Mouse (Mus musculus) T-helper 1 cell (primary cell): ENCODE results near the gene Gm11444.

Experiments used
- in situ Hi-C: fragments of 300-600 bp; cut with MboI, MseI; formaldehyde crosslinking; loops from one replicate; pipeline ENCODE4 v1.15.1; 2025; ENCODE audit warnings: high pct_unique_total_duplicates

Gm11444 gene

DNA sequence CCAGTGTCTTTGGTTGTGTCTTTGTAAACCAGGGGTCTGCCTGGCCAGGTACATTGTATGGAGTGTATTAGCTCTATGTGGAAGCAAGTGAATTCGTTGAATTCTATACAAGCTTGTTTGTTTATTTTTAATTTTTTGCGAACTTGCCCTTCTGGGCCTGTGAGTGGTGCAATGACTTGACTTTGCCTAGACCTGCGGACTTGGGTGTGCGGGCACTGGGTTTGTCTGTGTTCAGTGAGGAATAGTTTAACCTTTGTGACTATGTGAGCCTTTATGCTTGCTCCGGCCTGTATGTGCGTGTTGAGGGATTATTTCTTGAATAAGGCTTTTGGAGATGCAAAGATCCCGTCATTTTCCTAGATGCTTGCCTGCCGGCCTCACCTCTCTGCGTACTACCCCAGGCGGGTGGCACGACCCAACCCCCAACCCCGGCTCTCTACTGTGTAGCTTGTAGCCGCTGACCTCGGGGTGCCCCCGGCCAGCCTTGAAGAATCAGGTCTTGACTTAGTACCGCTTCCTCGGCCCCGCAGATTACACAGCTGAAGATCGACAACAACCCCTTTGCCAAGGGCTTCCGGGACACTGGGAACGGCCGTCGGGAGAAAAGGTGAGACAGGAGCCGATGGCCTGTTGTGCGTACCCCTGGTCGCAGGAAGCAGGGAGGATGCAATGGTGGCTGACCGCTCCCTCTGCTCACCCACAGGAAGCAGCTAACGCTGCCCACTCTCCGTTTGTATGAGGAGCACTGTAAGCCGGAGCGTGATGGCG is 13.4 kb downstream of the Gm11444 start:
- in situ Hi-C loops: no loop called here

DNA sequence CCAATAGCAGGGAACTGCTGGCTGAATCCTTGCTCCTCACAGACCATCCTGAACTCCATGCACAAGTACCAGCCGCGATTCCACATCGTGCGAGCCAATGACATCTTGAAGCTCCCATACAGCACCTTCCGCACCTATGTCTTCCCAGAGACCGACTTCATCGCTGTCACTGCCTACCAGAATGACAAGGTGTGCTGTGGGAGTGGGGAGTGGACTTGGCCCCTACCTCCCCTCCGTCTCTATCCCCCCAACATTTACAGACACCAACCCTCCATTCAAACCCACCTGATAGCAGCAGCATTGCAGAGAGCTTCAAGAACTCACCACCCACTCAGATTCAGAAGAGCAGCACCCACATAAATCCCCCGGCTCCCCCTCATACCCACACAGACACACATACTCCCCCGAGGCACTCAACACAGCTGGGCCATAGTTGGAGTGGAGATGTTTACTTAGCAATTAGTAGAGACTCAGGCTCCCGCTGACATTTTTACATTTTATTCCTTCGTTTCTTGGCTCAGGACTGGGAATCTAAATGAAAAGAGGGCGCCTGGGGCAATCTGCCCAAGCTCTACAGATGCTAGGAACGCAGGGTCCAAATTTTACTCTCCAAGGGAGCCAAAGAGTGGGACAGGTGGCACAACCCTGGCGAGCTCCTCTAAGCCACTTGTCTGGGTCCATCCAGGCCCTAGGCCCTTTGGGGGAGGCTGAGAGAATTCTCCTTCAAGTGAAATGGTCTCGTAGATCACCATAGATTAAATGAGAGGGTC is 14.2 kb downstream of the Gm11444 start:
- in situ Hi-C loops: no loop called here

GRCm38 (mm10) chr11:85835001-85835752 is 15.0 kb downstream of the Gm11444 start:
- in situ Hi-C loops: no loop called here

DNA sequence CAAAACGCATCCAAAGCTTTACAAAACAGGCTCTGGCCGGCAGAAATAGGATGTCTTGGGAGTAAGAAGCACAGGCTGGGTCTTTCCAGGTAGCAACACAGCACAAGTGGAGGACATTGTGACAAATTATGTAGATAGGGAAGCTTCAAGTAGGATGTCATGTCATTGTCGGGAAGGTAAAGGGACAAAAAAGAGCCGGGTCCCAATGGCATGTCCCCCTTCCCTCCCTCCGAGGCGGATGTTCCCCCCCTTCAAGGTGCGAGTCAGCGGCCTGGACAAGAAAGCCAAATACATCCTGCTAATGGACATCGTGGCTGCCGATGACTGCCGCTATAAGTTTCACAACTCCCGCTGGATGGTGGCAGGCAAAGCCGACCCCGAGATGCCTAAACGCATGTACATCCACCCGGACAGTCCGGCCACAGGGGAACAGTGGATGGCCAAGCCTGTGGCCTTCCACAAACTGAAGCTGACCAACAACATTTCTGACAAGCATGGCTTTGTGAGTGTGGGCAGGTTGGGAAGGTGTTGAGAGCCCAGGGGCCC is 15.7 kb downstream of the Gm11444 start:
- in situ Hi-C loops: no loop called here

DNA sequence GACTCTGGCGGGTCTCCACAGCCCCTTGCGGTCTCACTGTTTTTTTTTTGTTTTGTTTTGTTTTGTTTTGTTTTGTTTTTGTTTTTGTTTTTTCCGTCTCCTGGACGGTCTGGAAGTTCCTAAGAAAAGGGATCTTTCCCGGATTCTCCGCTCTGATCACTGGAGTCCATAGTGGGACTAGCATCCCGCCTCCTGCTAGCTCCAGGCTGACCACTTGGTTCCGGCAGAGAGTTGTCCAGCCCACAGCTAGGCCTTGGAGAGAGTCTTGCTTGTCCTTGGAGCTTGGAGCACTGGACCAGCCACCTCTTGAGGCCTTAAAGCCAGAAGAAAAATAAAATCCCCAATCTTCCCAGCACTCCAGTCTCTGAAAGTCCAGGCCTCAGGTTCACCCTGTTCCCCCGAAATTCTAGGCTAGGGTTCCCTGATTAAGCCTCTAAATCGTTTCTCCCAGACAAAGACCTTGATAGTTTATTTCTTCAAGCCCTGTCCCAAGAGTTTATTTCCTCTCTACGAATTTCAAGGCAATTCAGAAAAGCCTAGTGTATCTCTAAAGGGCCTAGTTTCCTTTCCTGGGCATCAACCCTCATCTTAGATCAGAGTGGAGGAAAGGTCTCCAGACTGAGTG is 16.3 kb downstream of the Gm11444 start:
- in situ Hi-C loops: no loop called here

DNA sequence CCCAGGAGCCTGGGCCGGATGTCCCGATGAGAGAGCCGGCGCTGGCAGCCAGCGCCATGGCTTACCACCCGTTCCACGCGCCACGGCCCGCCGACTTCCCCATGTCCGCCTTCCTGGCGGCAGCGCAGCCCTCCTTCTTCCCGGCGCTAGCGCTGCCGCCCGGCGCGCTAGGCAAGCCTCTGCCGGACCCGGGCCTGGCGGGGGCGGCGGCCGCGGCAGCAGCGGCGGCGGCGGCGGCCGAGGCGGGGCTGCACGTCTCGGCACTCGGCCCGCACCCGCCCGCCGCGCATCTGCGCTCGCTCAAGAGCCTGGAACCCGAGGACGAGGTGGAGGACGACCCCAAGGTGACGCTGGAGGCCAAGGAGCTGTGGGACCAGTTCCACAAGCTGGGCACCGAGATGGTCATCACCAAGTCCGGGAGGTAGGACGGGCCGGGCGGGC is 17.0 kb downstream of the Gm11444 start:
- in situ Hi-C loops: no loop called here

GRCm38 (mm10) chr11:85832231-85832924 is 17.8 kb downstream of the Gm11444 start, which contains the start of gene Tbx2:
Gene Tbx2 (plus strand): TSS chr11:85832551.
- in situ Hi-C loops: no loop called here

- in situ Hi-C loops: no loop called here
Observed at GRCm38 (mm10) chr11:85831656-85832230, 18.4 kb downstream of the Gm11444 start.

- in situ Hi-C loops: no loop called here
Observed at GRCm38 (mm10) chr11:85830901-85831341, 19.2 kb downstream of the Gm11444 start.

DNA sequence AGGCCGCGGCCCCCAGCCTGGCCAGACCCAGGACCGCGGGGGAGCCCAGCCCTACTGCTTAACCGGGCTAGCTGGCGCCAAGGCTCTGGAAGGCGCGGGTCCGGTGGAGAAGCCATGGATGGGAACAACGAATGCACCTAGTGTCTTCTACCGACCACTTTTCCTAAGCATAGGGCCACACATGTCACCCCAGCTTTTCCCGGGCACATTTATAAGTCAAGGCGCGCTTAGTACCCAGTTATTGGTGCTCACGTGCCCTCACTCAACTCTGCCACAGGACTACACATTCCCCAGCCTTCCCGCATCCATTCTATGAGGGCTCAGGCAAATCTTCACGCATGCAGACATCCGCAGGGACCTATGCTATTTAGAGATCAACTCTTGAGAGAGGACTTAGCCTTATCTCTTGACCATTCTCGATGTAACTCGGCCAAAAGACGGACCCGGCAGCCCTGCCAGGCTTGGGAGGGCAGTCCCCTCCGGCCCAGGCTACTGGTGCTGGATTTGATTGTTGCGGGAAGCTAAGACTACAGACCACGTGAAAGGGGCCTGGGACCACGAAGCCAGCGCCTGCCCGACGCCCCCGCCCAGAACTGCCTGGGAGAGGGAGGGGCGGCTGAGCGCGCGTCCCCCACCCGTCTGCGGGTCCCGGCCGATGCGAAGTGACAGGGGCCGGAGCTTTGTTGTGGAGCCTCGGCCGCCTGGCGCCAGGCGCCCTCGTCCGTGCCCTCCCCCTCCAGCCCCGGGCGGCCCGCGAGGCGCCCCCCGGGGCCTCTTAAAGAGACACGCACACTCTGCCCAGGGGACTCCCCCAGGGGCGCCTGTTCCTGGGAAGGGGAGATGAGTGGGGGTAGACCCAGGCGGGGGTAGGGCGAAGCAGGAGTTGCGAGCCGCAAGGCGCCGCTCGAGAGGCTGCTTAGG is 20.4 kb downstream of the Gm11444 start:
- in situ Hi-C loops: loop anchor here (5.0 to 10.0 kb wide), 3 partner anchors 58 to 1305 kb away; partner anchors contain the start of genes Lhx1 and Tbx4

DNA sequence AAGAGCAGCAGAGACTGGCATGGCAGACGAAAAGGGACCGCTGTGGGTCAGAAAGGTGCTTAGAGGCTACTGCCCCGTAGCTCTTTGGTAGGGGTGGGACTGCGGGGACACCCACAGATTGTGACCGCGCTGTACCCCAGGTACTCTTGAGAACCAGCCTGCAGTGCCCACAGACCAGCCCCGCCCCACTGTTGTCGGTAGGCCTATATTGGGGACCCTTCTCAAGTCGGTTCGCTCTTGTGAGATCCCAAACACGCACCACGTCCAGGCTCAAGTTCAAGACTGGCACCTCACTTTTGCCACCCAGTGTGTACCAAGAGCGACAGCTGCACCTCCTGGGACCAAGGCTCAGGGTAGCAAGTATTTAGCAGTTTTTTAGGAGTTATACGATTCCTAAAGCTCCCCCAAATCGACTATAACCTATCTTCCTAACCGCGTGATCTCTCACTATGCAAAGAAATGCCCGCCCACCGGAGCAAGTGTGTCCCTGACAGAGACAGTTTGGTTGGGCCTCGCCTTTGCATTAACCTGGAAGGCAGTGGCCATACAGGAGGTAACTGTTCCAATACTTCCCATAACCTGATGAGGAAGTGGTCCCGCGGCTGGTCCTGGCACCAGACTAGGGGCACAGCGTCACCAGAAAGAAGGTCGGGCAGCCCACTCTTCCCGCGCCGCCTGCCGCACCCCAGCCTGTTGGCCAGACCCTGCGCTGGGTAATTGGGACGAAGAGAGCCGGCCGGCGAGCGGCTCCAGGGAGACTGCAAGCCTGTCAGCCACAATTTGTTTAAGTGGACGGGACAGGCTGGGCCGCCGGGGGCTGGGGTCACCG is 21.2 kb downstream of the Gm11444 start:
- in situ Hi-C loops: loop anchor here (5.0 to 10.0 kb wide), 3 partner anchors 58 to 1304 kb away; partner anchors contain the start of genes Lhx1 and Tbx4

DNA sequence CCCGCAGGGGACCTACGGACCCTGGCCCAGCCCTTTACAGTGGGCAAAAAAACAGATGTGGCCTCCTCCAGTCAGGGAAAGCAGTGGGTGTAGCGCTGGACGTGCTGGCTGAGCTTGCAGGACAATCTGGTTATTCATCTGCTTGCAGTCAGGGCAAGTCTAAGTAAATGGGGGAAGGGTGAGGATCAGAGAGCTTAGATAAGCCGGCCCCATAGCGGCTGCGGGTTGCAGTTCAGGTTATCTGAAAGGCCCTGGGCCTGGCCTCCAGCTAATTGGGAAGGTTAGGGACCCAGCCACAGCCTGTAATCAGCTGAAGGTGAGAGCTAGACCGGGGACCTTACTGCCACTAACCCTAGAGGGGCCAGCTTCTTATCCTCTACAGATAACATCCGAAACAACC is 22.8 kb downstream of the Gm11444 start:
- in situ Hi-C loops: loop anchor here (5.0 to 10.0 kb wide), 3 partner anchors 60 to 1303 kb away; partner anchors contain the start of genes Lhx1 and Tbx4

- in situ Hi-C loops: loop anchor here (5.0 to 10.0 kb wide), 3 partner anchors 61 to 1301 kb away; partner anchors contain the start of genes Lhx1 and Tbx4
Observed at GRCm38 (mm10) chr11:85825823-85826222, 24.3 kb downstream of the Gm11444 start.

- in situ Hi-C loops: loop anchor here (5.0 to 10.0 kb wide), 3 partner anchors 62 to 1300 kb away; partner anchors contain the start of genes Lhx1 and Tbx4
Observed at GRCm38 (mm10) chr11:85825031-85825430, 25.1 kb downstream of the Gm11444 start.

DNA sequence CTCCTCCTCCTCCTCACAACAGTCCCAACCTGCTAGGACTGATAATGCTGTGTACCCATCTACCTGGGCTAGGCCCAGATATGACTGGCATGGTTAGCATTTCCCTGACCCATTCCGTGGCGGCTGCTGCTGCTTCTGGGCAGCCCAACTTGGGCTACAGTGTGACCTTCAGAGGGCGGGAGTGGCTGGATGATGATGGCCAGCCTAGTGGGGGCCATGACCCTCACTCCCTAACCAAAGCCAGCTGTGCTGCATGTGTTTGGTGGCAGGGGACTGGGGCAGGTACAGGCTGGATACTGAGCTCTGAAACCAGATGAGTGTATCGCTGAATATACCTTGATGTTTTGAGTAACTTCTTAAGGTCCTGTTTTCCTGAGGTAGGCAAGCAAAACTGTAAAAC is 26.3 kb downstream of the Gm11444 start:
- in situ Hi-C loops: loop anchor here (5.0 to 10.0 kb wide), 3 partner anchors 316 to 1299 kb away; partner anchors contain the start of gene Lhx1

GRCm38 (mm10) chr11:85823181-85823580 is 27.0 kb downstream of the Gm11444 start:
- in situ Hi-C loops: loop anchor here (5.0 to 10.0 kb wide), 3 partner anchors 316 to 1298 kb away; partner anchors contain the start of gene Lhx1

DNA sequence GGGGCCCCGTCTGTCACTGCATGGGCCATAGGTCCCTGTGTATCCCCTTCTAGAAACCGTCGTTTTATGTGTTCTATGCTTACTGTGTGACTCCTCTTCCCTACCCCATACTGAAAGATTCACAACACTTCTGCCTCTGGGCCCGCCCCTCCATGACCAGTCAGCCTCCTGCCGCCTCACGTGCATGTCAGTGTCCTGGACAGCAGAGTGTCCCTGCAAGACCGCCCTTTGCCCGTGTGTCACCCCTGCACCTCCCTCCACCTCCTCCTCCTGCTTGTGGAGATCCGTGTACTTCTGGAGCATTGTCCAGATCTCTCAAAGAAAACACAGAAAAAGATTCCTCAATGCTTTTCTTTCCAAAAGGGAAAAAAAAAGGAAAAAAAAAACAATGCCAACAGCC is 28.5 kb downstream of the Gm11444 start:
- in situ Hi-C loops: loop anchor here (5.0 to 10.0 kb wide), 3 partner anchors 314 to 1297 kb away; partner anchors contain the start of gene Lhx1
